Mouse (Mus musculus) forebrain, embryonic 14.5 days (tissue): ENCODE measurements around the gene Cdc42se2. TPM values are rescaled to one million over a fixed set of nuclear protein-coding genes. Genes with fewer than 3 reads are reported as not detected.

ENCODE experiments used
- ATAC-seq: fragments of 200-750 bp; cut with Nextera tagmentation; 2 replicates; pipeline ENCODE4 v1.8.0; 2017; ENCODE audit warnings: mild to moderate bottlenecking, moderate library complexity
- DNase-seq: peaks from one replicate; pipeline ENCODE4 v3.0.0-alpha.2; 2015; ENCODE audit warnings: low spot score
- H3K27ac ChIP-seq: fragments of 300-500 bp; sonication (generic); 2 replicates; pipeline ENCODE4 v1.5.1; 2014; ENCODE audit warnings: low read depth, mild to moderate bottlenecking, control low read depth, low read length, moderate library complexity
- H3K27me3 ChIP-seq: fragments of 300-500 bp; sonication (generic); replicated peaks from 2 replicates; pipeline ENCODE4 v1.6.1; 2014; ENCODE audit warnings: low read length, control low read depth, mixed read lengths; ENCODE audit not compliant: control insufficient read depth, insufficient read depth
- H3K36me3 ChIP-seq: fragments of 300-500 bp; sonication (generic); 2 replicates; pipeline ENCODE4 v1.6.1; 2014; ENCODE audit warnings: low read length, control low read depth; ENCODE audit not compliant: control insufficient read depth, insufficient read depth
- H3K4me1 ChIP-seq: fragments of 300-500 bp; sonication (generic); 2 replicates; pipeline ENCODE4 v1.6.1; 2014; ENCODE audit warnings: antibody characterized with exemption, low read length, control low read depth; ENCODE audit not compliant: control insufficient read depth, insufficient read depth
- H3K4me2 ChIP-seq: fragments of 300-500 bp; sonication (generic); 2 replicates; pipeline ENCODE4 v1.6.1; 2014; ENCODE audit warnings: mild to moderate bottlenecking, control low read depth, low read length
- H3K4me3 ChIP-seq: fragments of 300-500 bp; sonication (generic); 2 replicates; pipeline ENCODE4 v1.5.1; 2014; ENCODE audit warnings: low read depth, low read length, control low read depth
- H3K9ac ChIP-seq: fragments of 300-500 bp; sonication (generic); 2 replicates; pipeline ENCODE4 v1.6.1; 2014; ENCODE audit warnings: mild to moderate bottlenecking, low read length, control low read depth, moderate library complexity
- H3K9me3 ChIP-seq: fragments of 300-500 bp; sonication (generic); replicated peaks from 2 replicates; pipeline ENCODE4 v1.6.1; 2016; ENCODE audit warnings: low read length, control low read depth, mixed read lengths; ENCODE audit not compliant: control insufficient read depth
- WGBS: fragments of 180-500 bp; shearing (Covaris S2); extraction: QIAGEN DNeasy Blood & Tissue Kit; methylation state at CpG from one replicate; pipeline ENCODE4 v1.1.7; 2014; 5-methylcytosine and 5-hydroxymethylcytosine counted together
- polyA plus RNA-seq: library from polyadenylated mRNA; unstranded; fragments of >200 nt; fragmentation: Nextera tagmentation; extraction: Ambion mirVana; gene quantifications from 2 replicates; pipeline ENCODE4 v1.2.1, GENCODE M21; 2014

The Cdc42se2 gene
- polyA plus RNA-seq, 1 experiment from 2014 or later: 226 TPM

DNA sequence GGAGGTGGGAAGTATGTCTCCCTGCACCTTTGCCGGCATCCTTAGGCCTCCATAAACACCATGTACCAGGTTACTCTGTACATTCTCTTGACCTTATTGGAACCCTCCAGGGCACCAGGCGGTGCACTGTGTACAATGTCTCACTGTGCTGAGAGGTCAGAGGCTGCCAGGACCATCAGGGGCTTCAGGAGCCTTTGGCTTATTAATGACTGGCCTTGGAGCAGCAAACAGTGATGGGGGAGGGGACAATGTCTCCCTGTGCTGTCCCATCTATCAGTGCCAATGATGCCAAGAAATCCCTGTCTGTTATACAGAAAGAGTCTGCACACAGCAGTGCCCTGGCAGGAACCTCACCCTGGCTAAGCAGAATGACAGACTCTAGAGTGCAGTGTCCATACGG, 69.6 kb downstream of the Cdc42se2 start:
- WGBS: 90% methylated on average over 3 of the region's 3 CpGs
- H3K36me3 ChIP-seq: peaks cover 72% of the 10 kb centered on the region
- H3K27ac ChIP-seq: no peak overlapping the region

GRCm38 (mm10) chr11:54712849-54713248, 74.6 kb downstream of the Cdc42se2 start:
- H3K27ac ChIP-seq: no peak overlapping the region
- no peaks in the 10 kb centered on the region for H3K27me3 ChIP-seq
- no peaks in the 10 kb centered on the region for H3K9me3 ChIP-seq
- 90% methylated on average over 2 of the region's 2 CpGs for WGBS
- H3K4me1 ChIP-seq: no peaks in the 10 kb centered on the region
- no peak for ATAC-seq
- H3K4me3 ChIP-seq: no peak overlapping the region
- no peak overlapping the region for H3K4me2 ChIP-seq
- no peak for DNase-seq
- H3K9ac ChIP-seq: no peak overlapping the region
- peaks cover 37% of the 10 kb centered on the region for H3K36me3 ChIP-seq

More for the DNA sequence above, 69.6 kb downstream of the Cdc42se2 start:
- DNase-seq (no peak), ATAC-seq (no peak)
- Histone ChIP-seq H3K27me3 (no peaks in the 10 kb centered on the region), H3K4me3 (no peak overlapping the region), H3K4me2 (no peak overlapping the region), H3K4me1 (no peaks in the 10 kb centered on the region), H3K9me3 (no peaks in the 10 kb centered on the region), H3K9ac (no peak overlapping the region)

- no peak for DNase-seq
- 85% methylated on average over 4 of the region's 4 CpGs for WGBS
- no peaks in the 10 kb centered on the region for H3K27me3 ChIP-seq
- no peaks in the 10 kb centered on the region for H3K9me3 ChIP-seq
- H3K36me3 ChIP-seq: peaks cover 20% of the 10 kb centered on the region
- no peak overlapping the region for H3K9ac ChIP-seq
- H3K27ac ChIP-seq: no peak overlapping the region
- H3K4me1 ChIP-seq: no peaks in the 10 kb centered on the region
- no peak overlapping the region for H3K4me3 ChIP-seq
- ATAC-seq: no peak
- no peak overlapping the region for H3K4me2 ChIP-seq
Observed at GRCm38 (mm10) chr11:54710512-54711293, 76.8 kb downstream of the Cdc42se2 start.

GRCm38 (mm10) chr11:54709645-54710044, 77.8 kb downstream of the Cdc42se2 start:
- WGBS: 50% methylated on average over 2 of the region's 2 CpGs
- DNase-seq (peak; percentile 11), ATAC-seq (no peak)
- peaks cover 13% of the 10 kb centered on the region; the same call in 1 of the 2 replicates for H3K36me3 ChIP-seq
- no peaks in the 10 kb centered on the region for H3K27me3 ChIP-seq
- H3K27ac ChIP-seq: no peak overlapping the region
- no peak overlapping the region for H3K4me2 ChIP-seq
- no peaks in the 10 kb centered on the region for H3K4me1 ChIP-seq
- H3K9ac ChIP-seq: no peak overlapping the region
- no peak overlapping the region for H3K4me3 ChIP-seq
- no peaks in the 10 kb centered on the region for H3K9me3 ChIP-seq

DNA sequence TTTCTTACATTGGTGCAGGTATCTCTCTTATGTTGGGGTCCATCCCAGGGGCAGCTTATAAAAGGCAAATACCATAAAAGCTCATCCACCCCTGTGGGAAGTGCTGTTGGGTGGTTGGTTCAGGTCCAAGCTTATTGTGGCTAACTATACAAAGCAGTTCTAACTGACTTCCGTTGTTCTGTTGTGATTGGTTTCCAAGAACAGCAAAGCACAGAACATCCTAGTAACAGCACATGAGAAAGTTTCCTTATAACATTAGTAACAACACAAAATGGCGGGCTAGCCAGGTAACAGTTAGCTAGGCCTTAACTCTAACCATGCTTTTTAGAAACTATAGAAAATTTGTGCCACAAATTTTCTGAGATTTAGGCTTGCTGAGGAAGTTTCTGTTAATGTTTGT, 79.3 kb downstream of the Cdc42se2 start:
- Histone ChIP-seq H3K4me1 (no peaks in the 10 kb centered on the region), H3K9ac (no peak overlapping the region), H3K27me3 (no peaks in the 10 kb centered on the region), H3K4me3 (no peak overlapping the region), H3K4me2 (no peak overlapping the region), H3K36me3 (peaks cover 8% of the 10 kb centered on the region; the same call in 1 of the 2 replicates), H3K9me3 (no peaks in the 10 kb centered on the region), H3K27ac (no peak overlapping the region)
- DNase-seq (no peak), ATAC-seq (no peak)
- WGBS: 93% methylated on average over 2 of the region's 2 CpGs

DNA sequence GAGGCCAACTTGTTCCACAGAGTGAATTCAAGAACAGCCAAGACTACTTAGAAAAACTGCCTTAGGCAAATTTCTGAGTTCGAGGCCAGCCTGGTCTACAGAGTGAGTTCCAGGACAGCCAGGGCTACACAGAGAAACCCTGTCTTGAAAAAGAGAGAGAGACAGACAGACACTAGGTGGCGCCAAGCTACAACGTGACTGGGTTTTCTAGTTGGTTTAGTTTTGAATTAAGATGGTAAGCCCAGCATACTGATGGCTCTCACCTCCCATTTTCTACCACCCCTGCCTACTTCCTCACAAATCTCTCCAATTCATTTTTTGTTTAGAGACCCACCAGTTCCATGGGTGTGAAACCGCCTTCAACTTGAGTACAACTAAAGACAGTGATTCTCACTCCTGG, 84.2 kb downstream of the Cdc42se2 start:
- no peaks in the 10 kb centered on the region for H3K27me3 ChIP-seq
- H3K9ac ChIP-seq: no peak overlapping the region
- no peak overlapping the region for H3K4me2 ChIP-seq
- H3K4me1 ChIP-seq: no peaks in the 10 kb centered on the region
- no peak overlapping the region for H3K27ac ChIP-seq
- 0 out of 2 replicates have a peak, but pooled peaks cover 3% of the 10 kb centered on the region for H3K36me3 ChIP-seq
- H3K4me3 ChIP-seq: no peak overlapping the region
- peak; percentile 55 for ATAC-seq
- H3K9me3 ChIP-seq: no peaks in the 10 kb centered on the region
- DNase-seq: peak; percentile 78
- WGBS: 31% methylated on average over 4 of the region's 4 CpGs

DNA sequence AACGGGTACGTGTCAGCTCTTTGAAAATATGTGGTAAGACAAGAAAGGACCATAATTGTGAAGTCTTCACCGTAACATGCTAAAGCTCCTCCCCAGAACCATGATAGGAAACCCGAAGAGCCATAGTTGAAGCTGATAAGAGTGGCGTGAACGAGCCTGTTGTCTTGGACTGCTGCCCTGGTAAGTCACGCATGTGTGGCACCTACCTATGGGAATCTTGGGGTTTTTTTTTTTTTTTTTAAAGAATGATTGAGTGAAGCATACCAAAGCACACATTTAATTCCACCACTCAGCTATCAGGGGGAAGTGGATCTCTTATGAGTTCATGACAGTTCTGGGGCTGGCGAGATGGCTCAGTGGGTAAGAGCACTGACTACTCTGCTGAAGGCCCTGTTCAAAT, 85.6 kb downstream of the Cdc42se2 start:
- Histone ChIP-seq H3K9ac (no peak overlapping the region), H3K4me2 (no peak overlapping the region), H3K27me3 (no peaks in the 10 kb centered on the region), H3K4me1 (no peaks in the 10 kb centered on the region), H3K36me3 (peaks cover 15% of the 10 kb centered on the region; the same call in 1 of the 2 replicates), H3K27ac (no peak overlapping the region), H3K4me3 (no peak overlapping the region), H3K9me3 (no peaks in the 10 kb centered on the region)
- ATAC-seq (no peak), DNase-seq (no peak)
- 94% methylated on average over 8 of the region's 8 CpGs for WGBS

- no peaks in the 10 kb centered on the region for H3K27me3 ChIP-seq
- H3K36me3 ChIP-seq: peaks cover 22% of the 10 kb centered on the region; the same call in 1 of the 2 replicates
- no peak overlapping the region for H3K9ac ChIP-seq
- H3K9me3 ChIP-seq: no peaks in the 10 kb centered on the region
- no peaks in the 10 kb centered on the region for H3K4me1 ChIP-seq
- 84% methylated on average over 3 of the region's 3 CpGs for WGBS
- no peak overlapping the region for H3K4me2 ChIP-seq
- DNase-seq (no peak), ATAC-seq (no peak)
- H3K4me3 ChIP-seq: no peak overlapping the region
- no peak overlapping the region for H3K27ac ChIP-seq
Observed at GRCm38 (mm10) chr11:54699972-54700371, 87.5 kb downstream of the Cdc42se2 start.

GRCm38 (mm10) chr11:54698636-54699035, 88.8 kb downstream of the Cdc42se2 start:
- Histone ChIP-seq H3K36me3 (peaks cover 30% of the 10 kb centered on the region; the same call in 1 of the 2 replicates), H3K27me3 (no peaks in the 10 kb centered on the region), H3K4me2 (no peak overlapping the region), H3K4me3 (no peak overlapping the region), H3K9ac (no peak overlapping the region), H3K27ac (no peak overlapping the region), H3K9me3 (no peaks in the 10 kb centered on the region), H3K4me1 (no peaks in the 10 kb centered on the region)
- 97% methylated on average over 7 of the region's 7 CpGs for WGBS
- no peak for DNase-seq
- ATAC-seq: no peak
